Mouse (Mus musculus): ENCODE measurements at regions not wholly inside any gene's neighbourhood (a gene's known extent, or its start where the extent isn't known, plus 50 kb on each side); places are given as distances from the start of the nearest gene placed in this dataset.

DNA sequence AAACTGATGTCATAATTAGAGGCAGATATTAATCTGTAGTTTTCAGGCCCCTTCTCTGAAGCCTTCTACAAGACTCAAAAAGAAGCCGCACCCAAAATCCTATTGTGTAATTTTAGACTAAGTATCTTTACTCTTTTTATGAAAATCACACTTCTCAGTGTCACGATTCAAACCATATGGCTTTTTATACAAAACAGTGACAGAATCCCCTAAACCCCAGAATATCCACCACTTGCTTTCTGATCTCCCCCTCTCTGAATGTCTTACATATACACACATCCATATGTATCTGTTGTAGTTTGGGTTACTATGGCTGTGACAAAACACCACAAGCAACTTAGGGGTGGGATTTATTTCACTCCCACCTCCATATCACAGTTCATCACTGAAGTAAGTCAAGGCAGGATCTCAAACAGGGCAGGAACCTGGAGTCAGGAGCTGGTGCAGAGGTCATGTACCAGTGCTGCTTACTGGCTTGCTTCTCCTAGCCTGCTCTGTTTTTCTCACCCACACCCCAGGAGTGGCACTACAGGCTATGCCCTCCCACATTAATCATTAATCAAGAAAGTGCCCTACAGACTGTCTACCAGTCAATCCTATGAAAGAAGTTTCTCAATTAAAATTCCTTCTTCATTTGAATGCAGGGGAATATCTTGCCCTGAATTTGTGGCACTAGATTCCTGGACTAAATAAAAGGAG, 59.3 kb upstream of the B3gat1 start:
- 91% methylated on average over 2 of the region's 2 CpGs for WGBS
- DNase-seq (ENCODE audit: low spot score) = no peak
- Histone ChIP-seq H3K9me3 (no peaks in the 10 kb centered on the region), H3K4me3 (no peak overlapping the region), H3K27me3 (ENCODE audit: insufficient read depth, poor library complexity, severe bottlenecking) (no peaks in the 10 kb centered on the region), H3K4me1 (replicated peaks) (peaks cover 5% of the 10 kb centered on the region; the same call in 1 of the 2 replicates), H3K36me3 (no peaks in the 10 kb centered on the region), H3K27ac (no peak overlapping the region)

DNA sequence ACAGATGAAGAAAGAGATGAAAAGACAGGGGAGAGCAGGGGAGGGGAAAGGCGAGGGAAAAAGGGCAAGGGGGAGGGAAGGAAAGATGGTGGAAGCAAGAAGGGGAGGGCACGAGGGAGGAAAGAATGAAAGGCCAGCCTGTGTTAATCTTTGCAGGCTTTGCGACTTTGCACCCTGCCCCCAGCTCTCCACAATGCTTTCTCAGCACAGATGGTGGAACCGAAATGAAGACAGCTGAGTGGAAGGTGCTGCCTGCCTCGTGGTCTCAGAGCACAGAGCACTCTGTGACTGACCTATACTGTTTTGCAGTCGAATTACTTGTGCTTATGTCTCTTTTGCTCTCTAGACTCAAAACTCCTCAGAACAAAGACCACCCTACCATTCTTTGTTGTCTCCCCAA, 55.2 kb upstream of the B3gat1 start:
- Histone ChIP-seq H3K27ac (no peak overlapping the region; the same call in 1 of the 2 replicates), H3K9me3 (no peaks in the 10 kb centered on the region), H3K36me3 (no peaks in the 10 kb centered on the region), H3K4me1 (replicated peaks) (peaks cover 5% of the 10 kb centered on the region; the same call in 1 of the 2 replicates), H3K27me3 (ENCODE audit: insufficient read depth, poor library complexity, severe bottlenecking) (no peaks in the 10 kb centered on the region), H3K4me3 (no peak overlapping the region)
- DNase-seq (ENCODE audit: low spot score) = no peak
- 43% methylated on average over 6 of the region's 6 CpGs for WGBS

DNA sequence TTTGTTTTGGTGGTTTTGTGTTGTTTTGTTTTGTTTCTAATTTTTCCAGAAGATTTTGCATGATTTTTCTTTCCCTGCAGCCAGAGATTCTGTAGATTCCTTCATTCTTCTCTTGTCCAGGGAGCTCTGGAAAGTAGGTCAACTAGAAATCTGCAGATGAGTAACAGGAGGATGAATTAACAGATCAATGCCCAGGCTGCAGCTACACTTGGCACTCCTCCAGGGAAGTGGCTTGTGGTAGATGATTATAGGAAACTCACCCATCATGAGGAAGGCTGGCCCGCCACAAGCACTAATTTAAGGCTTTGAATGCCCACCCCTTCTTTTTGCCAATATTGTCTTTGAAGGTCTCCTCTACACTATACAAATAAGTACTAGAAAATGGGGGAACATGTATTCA, 52.0 kb upstream of the B3gat1 start:
- no peak for DNase-seq (ENCODE audit: low spot score)
- WGBS = 84% methylated on average over 1 of the region's 1 CpGs
- Histone ChIP-seq H3K27ac (no peak overlapping the region), H3K36me3 (no peaks in the 10 kb centered on the region), H3K9me3 (no peaks in the 10 kb centered on the region), H3K27me3 (ENCODE audit: insufficient read depth, poor library complexity, severe bottlenecking) (no peaks in the 10 kb centered on the region), H3K4me1 (replicated peaks) (peaks cover 5% of the 10 kb centered on the region; the same call in 1 of the 2 replicates), H3K4me3 (no peak overlapping the region)

All from hindbrain, embryonic 10.5 days (tissue).